Mouse (Mus musculus) CD4-positive naive resting alpha-beta T cell, adult 76 days (primary cell): ENCODE data around the gene Tpbg. TPM values are rescaled to one million over a fixed set of nuclear protein-coding genes. Genes with fewer than 3 reads are reported as not detected.

ENCODE experiments used
- total RNA-seq: library from RNA; stranded (reverse); gene quantifications from one replicate; pipeline ENCODE4 v1.2.4, GENCODE M21; 2023

Tpbg gene
- total RNA-seq: not detected

GRCm38 (mm10) chr9:85842351-85843011 is at the start of gene Tpbg:
TSS of gene Tpbg (plus strand) at chr9:85842380.

Other genes with a start within 250 kb of the Tpbg start
- gene Ibtk, start 93.0 kb upstream of the Tpbg start, total RNA-seq: 45.0 TPM